Mouse (Mus musculus) mouse trophoblast stem cell (cell line): ENCODE measurements around the gene Fbxw22.
"Not testable (repeated sequence)": the region's sequence is repeated elsewhere in the genome, so short reads cannot be mapped to it uniquely, and the experiment has no call there.

ENCODE experiments used
- in situ Hi-C, 2 experiments: fragments of 300-500 bp; cut with MseI, MboI; formaldehyde crosslinking; loops; 2 replicates in 1 of 2; 3 replicates in 1 of 2; pipeline ENCODE4 v1.15.1; 2025

Gene Fbxw22

DNA sequence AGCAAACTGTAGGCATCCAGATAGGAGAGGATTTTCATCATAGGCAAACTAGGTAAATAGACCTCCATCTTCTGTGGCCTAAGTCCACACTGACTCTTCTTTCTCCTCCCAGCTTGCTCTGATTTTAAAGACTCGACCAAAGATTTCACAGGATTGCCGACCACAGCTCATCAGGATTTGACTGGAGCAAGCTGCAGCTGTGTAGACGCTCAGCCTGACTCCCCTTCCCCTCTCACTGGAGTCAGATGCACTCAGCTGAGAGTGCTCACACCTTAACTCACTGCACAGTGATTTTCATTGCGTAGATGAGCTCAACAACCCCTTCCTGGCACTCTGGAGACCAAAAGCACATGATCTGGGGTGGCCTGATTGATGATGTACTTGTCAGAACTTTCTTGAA lies at the start of gene Fbxw22:
Fbxw22 (minus strand) TSS at position 101 of the 400 bp plus-strand sequence.
- in situ Hi-C loops = not testable (repeated sequence)

DNA sequence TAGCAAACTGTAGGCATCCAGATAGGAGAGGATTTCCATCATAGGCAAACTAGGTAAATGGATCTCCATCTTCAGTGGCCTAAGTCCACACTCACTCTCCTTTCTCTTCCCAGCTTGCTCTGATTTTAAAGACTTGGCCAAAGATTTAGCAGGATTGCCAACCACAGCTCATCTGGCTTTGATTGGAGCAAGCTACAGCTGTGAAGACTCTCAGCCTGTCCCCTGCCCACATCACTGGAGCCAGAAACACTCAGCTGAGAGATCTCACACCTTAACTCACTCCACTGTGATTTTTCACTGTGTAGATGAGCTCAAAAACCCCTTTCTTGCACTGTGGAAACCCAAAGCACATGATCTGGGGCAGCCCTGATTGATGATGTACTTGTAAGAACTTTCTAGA lies 44.9 kb upstream of the Fbxw22 start, which contains the start of gene Fbxw16:
Fbxw16 (minus strand) TSS at position 101 of the 400 bp plus-strand sequence.
- in situ Hi-C loops = no loop called here

DNA sequence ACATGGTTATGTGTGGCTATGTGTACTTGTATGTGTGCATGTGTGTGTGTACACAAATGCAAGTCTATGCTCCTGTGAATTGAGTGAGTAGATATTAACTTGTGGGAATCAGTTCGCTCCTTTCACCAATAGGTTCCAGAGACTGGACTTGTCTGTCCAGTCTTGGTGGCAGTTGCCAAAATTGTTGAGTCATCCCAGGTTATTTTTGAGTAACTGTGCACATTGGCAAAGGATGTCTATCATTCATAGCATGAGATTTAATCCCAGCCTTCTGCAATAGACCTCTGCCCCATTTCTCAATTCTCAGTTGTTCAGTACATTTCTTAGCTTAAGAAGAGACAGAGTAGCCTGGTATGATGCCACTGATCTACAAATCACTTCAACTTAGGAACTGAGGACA lies 28.9 kb upstream of the Fbxw22 start:
- in situ Hi-C loops = no loop called here

DNA sequence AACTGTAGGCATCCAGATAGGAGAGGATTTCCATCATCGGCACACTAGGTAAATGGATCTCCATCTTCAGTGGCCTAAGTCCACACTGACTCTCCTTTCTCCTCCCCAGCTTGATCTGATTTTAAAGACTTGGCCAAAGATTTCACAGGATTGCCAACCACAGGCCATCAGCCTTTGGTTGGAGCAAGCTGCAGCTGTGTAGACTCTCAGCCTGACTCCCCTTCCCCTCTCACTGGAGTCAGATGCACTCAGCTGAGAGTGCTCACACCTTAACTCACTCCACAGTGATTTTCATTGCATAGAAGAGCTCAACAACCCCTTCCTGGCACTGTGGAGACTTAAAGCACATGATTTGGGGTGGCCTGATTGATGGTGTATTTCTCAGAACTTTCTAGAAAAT lies 64.5 kb downstream of the Fbxw22 start, which contains the start of gene Fbxw28:
Fbxw28 (minus strand) TSS at position 101 of the 400 bp plus-strand sequence.
- in situ Hi-C loops = not testable (repeated sequence)
